Mouse (Mus musculus): ENCODE measurements at regions not wholly inside any gene's neighbourhood (a gene's known extent, or its start where the extent isn't known, plus 50 kb on each side); places are given as distances from the start of the nearest gene placed in this dataset.

- dilution Hi-C loops (cut with MboI; ENCODE audit: extremely low pct_ligation_motif_present, extremely low pct_unique_long_range_greater_than_20kb, low sequenced_read_pairs) = no loop called here
- Histone ChIP-seq H3K4me3 (replicated peaks in 1 of 3; ENCODE audit: low read depth in 2 of 3, low read length in 2 of 3, poor library complexity in 1 of 3) (no peak overlapping the region), H3K27me3 (replicated peaks) (no peaks in the 10 kb centered on the region), H3K4me1 (ENCODE audit: control insufficient read depth in 1 of 2, insufficient read depth in 2 of 2) (no peaks in the 10 kb centered on the region), H3K36me3 (replicated peaks in 1 of 2; ENCODE audit: control insufficient read depth in 1 of 2, insufficient read depth in 1 of 2, low read length in 1 of 2) (no peaks in the 10 kb centered on the region), H3K9me3 (replicated peaks; ENCODE audit: low read length) (no peaks in the 10 kb centered on the region), H3K27ac (ENCODE audit: insufficient read depth, low read depth) (no peak overlapping the region), H3K9ac (ENCODE audit: insufficient read depth, low read depth) (no peak overlapping the region), H3K79me2 (replicated peaks; ENCODE audit: control insufficient read depth, extremely low read depth, insufficient read depth, poor library complexity, severe bottlenecking) (no peaks in the 10 kb centered on the region), H3K4me2 (ENCODE audit: insufficient read depth, low read depth, poor library complexity, severe bottlenecking) (no peak overlapping the region)
- in situ Hi-C loops (cut with MboI; ENCODE audit: low pct_ligation_motif_present, low pct_unique_long_range_greater_than_20kb, low sequenced_read_pairs) = no loop called here
- no peak for DNase-seq (ENCODE audit: extremely low read depth)
- TF ChIP-seq ZKSCAN1 (IDR thresholded peaks at IDR 0.05; ENCODE audit: borderline replicate concordance, low read depth, low read length) (no peak), EP300 (IDR thresholded peaks at IDR 0.05; ENCODE audit: low read length) (no peak), MAZ (IDR thresholded peaks at IDR 0.05; ENCODE audit: low read depth, low read length) (no peak), SIN3A (IDR thresholded peaks at IDR 0.05; ENCODE audit: low read length) (no peak), TCF12 (IDR thresholded peaks at IDR 0.05; ENCODE audit: low read depth, low read length) (no peak), POLR2AphosphoS2 (IDR thresholded peaks at IDR 0.05; ENCODE audit: low read depth, low read length) (no peak), MEF2A (IDR thresholded peaks at IDR 0.05; ENCODE audit: borderline replicate concordance, low read depth, low read length) (no peak), ZC3H11A (IDR thresholded peaks at IDR 0.05; ENCODE audit: low read depth, low read length) (no peak), TBP (conservative IDR thresholded peaks at IDR 0.05; ENCODE audit: low read depth, low read length) (no peak)
Observed at GRCm38 (mm10) chr5:63213381-63213780, 399.8 kb downstream of the Dthd1 start.

GRCm38 (mm10) chr5:63219467-63219866 lies 405.8 kb downstream of the Dthd1 start:
- TF ChIP-seq CTCF (conservative IDR thresholded peaks at IDR 0.05 in 1 of 2, IDR thresholded peaks at IDR 0.05 in 1 of 2; ENCODE audit: low read depth in 2 of 2, low read length in 2 of 2) (no peak), MAX (IDR thresholded peaks at IDR 0.05; ENCODE audit: low read length) (no peak), UBTF (IDR thresholded peaks at IDR 0.05; ENCODE audit: low read depth, low read length) (no peak), POLR2A (IDR thresholded peaks at IDR 0.05; ENCODE audit: low read depth, low read length) (no peak), MEF2A (IDR thresholded peaks at IDR 0.05; ENCODE audit: borderline replicate concordance, low read depth, low read length) (no peak), E2F4 (IDR thresholded peaks at IDR 0.05; ENCODE audit: insufficient replicate concordance, low read depth, low read length) (no peak), SMC3 (IDR thresholded peaks at IDR 0.05; ENCODE audit: low read depth, low read length) (no peak), NELFE (IDR thresholded peaks at IDR 0.05; ENCODE audit: low read depth, low read length) (no peak), ZMIZ1 (IDR thresholded peaks at IDR 0.05; ENCODE audit: low read depth, low read length) (no peak)
- Histone ChIP-seq H3K79me2 (replicated peaks; ENCODE audit: control insufficient read depth, extremely low read depth, insufficient read depth, poor library complexity, severe bottlenecking) (no peaks in the 10 kb centered on the region), H3K4me3 (replicated peaks in 1 of 3; ENCODE audit: low read depth in 2 of 3, low read length in 2 of 3, poor library complexity in 1 of 3) (no peak overlapping the region), H3K36me3 (replicated peaks in 1 of 2; ENCODE audit: control insufficient read depth in 1 of 2, insufficient read depth in 1 of 2, low read length in 1 of 2) (no peaks in the 10 kb centered on the region), H3K9ac (ENCODE audit: insufficient read depth, low read depth) (no peak overlapping the region), H3K4me2 (ENCODE audit: insufficient read depth, low read depth, poor library complexity, severe bottlenecking) (no peak overlapping the region), H3K27me3 (replicated peaks) (no peaks in the 10 kb centered on the region), H3K27ac (ENCODE audit: insufficient read depth, low read depth) (no peak overlapping the region), H3K4me1 (ENCODE audit: control insufficient read depth in 1 of 2, insufficient read depth in 2 of 2) (no peaks in the 10 kb centered on the region), H3K9me3 (replicated peaks; ENCODE audit: low read length) (no peaks in the 10 kb centered on the region)
- DNase-seq (ENCODE audit: extremely low read depth) = no peak
- in situ Hi-C loops (cut with MboI; ENCODE audit: low pct_ligation_motif_present, low pct_unique_long_range_greater_than_20kb, low sequenced_read_pairs) (no loop called here), dilution Hi-C loops (cut with MboI; ENCODE audit: extremely low pct_ligation_motif_present, extremely low pct_unique_long_range_greater_than_20kb, low sequenced_read_pairs) (no loop called here)

All from CH12.LX (cell line).